Mouse (Mus musculus) layer of hippocampus, adult 2 months (tissue): ENCODE results near the gene Epha4. TPM values are rescaled to one million over a fixed set of nuclear protein-coding genes. Genes with fewer than 3 reads are reported as not detected.

ENCODE experiments used
- DNase-seq, 2 experiments: peaks; one replicate each; pipeline ENCODE4 v3.0.0; 2022; ENCODE audit warnings: low spot score in 2 of 2
- H3K27ac ChIP-seq: fragments of 200-600 bp; 2 replicates; pipeline ENCODE4 v1.8.1; 2022
- H3K4me3 ChIP-seq: fragments of 200-600 bp; 2 replicates; pipeline ENCODE4 v1.8.1; 2022; ENCODE audit warnings: mild to moderate bottlenecking
- CTCF ChIP-seq: fragments of 200-600 bp; conservative IDR thresholded peaks from 2 replicates; pipeline ENCODE4 v1.8.1; 2022; ENCODE audit warnings: antibody characterized with exemption, mild to moderate bottlenecking, moderate library complexity
- total RNA-seq, 2 experiments: library from RNA; stranded (reverse); gene quantifications; 2 replicates each; pipeline ENCODE4 v1.2.3; 2021

Epha4 gene
- total RNA-seq, 2 experiments from 2014 or later = 334 to 340 TPM

GRCm38 (mm10) chr1:77389069-77389468, 125.8 kb downstream of the Epha4 start:
- TF ChIP-seq CTCF = no peak
- H3K27ac ChIP-seq = peak overlapping the region; percentile 16; the same call in 1 of the 2 replicates
- DNase-seq = no peak
- H3K4me3 ChIP-seq = no peak overlapping the region

GRCm38 (mm10) chr1:77388556-77388955, 126.3 kb downstream of the Epha4 start:
- Histone ChIP-seq H3K4me3 (no peak overlapping the region), H3K27ac (peak overlapping the region; percentile 33; the same call in 1 of the 2 replicates)
- DNase-seq = no peak
- no peak for TF ChIP-seq CTCF

DNA sequence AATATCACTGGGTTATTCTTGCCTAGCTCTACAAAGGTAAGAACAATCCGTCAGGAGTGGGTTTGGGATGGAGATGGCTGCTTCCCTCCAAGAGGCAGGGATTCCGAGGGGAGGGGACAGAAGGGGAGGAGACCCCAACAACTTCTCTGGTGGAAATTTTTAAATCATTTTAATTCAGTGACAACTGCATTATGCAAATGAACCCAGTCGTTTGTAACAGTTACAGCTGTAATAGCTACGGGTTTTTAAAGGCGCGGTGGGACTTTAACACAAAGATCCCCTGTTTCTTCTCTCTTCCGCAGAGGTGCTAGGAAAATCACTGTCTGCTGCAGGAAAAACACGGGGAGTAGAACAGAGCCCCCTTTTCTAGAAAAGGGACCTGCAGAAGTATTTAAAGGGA, 129.3 kb downstream of the Epha4 start:
- TF ChIP-seq CTCF = no peak
- H3K27ac ChIP-seq = peak overlapping the region; percentile 18; the same call in 1 of the 2 replicates
- no peak for DNase-seq
- no peak overlapping the region for H3K4me3 ChIP-seq

DNA sequence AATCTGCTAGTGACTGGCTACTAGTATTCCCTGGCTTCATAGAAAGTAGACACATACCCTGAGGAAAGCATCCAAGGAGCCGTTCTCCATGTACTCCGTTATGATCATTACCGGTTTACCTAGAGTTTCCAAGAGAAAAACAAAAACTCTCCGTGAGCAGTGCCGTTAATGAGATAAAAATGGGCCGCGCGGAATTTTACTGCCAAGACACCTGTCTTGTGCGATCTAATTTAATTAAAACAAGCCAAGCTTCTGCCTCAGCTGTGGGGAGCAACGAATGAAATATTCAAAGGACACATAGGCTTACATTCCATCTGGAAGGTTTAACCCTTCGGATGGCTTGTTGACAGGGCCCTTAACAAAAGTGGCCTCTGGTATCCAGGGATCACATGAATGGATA, 131.4 kb downstream of the Epha4 start:
- no peak overlapping the region for H3K4me3 ChIP-seq
- no peak for DNase-seq
- H3K27ac ChIP-seq = peak overlapping the region; percentile 21; the same call in 1 of the 2 replicates
- no peak for TF ChIP-seq CTCF

- DNase-seq = no peak
- no peak for TF ChIP-seq CTCF
- Histone ChIP-seq H3K4me3 (no peak overlapping the region), H3K27ac (peak overlapping the region; percentile 24)
Observed at GRCm38 (mm10) chr1:77377550-77377980, 137.3 kb downstream of the Epha4 start.

GRCm38 (mm10) chr1:77374054-77374453, 140.8 kb downstream of the Epha4 start:
- no peak overlapping the region for H3K4me3 ChIP-seq
- no peak for DNase-seq
- H3K27ac ChIP-seq = no peak overlapping the region
- TF ChIP-seq CTCF = no peak

DNA sequence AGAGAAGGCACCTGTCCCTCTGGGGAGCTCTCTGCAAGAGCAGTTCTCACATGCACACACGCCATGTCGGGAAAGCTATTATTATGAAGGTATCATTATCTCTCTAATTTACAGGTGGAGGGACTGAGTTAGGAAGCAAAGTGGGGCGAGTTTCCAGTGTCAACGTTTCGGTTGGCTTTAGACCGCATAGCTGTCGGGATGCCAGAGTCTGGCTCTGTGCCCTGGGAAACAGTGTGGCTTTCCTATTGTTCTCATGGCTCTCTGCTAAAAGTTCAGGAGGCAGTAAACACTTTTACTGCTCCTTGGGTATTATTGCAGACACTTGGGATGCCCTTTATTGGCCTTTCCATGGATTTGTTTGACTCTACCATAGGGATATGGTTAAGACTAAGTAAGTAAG, 144.0 kb downstream of the Epha4 start:
- Histone ChIP-seq H3K4me3 (no peak overlapping the region), H3K27ac (peak overlapping the region; percentile 58)
- no peak for DNase-seq
- TF ChIP-seq CTCF = no peak

- DNase-seq = peak in 1 of 2 experiments; percentile 31
- H3K27ac ChIP-seq = peak overlapping the region; percentile 80
- no peak for TF ChIP-seq CTCF
- no peak overlapping the region for H3K4me3 ChIP-seq
Observed at GRCm38 (mm10) chr1:77369255-77369837, 145.5 kb downstream of the Epha4 start.

GRCm38 (mm10) chr1:77365850-77366249, 149.0 kb downstream of the Epha4 start:
- Histone ChIP-seq H3K27ac (no peak overlapping the region), H3K4me3 (no peak overlapping the region)
- no peak for DNase-seq
- TF ChIP-seq CTCF = no peak

- no peak for DNase-seq
- Histone ChIP-seq H3K27ac (no peak overlapping the region), H3K4me3 (no peak overlapping the region)
- no peak for TF ChIP-seq CTCF
Observed at GRCm38 (mm10) chr1:77364596-77364995, 150.3 kb downstream of the Epha4 start.

DNA sequence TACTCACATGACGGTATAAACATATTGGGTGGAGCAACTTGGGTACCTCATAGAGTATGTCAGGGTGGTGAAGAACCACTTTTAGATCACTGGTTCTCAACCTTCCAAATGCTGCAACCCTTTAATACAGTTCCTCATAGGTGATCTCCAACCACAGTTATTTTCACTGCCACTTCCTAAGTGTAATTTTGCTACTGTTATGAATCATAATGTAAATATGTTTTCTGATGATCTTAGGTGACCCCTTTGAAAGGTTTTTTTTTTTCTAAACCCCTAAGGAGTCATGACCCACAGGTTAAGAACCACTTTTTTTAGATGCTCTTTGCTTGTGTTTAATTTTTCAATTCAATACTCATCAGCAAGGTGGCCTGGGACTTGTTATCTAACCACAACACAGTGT, 151.0 kb downstream of the Epha4 start:
- H3K27ac ChIP-seq = no peak overlapping the region
- no peak for TF ChIP-seq CTCF
- H3K4me3 ChIP-seq = no peak overlapping the region
- DNase-seq = no peak

- H3K4me3 ChIP-seq = no peak overlapping the region
- peak; percentile 70 to 87 for DNase-seq
- TF ChIP-seq CTCF = no peak
Observed at GRCm38 (mm10) chr1:77346459-77346858, 168.4 kb downstream of the Epha4 start.

GRCm38 (mm10) chr1:77343792-77344191, 171.1 kb downstream of the Epha4 start:
- Histone ChIP-seq H3K4me3 (no peak overlapping the region), H3K27ac (no peak overlapping the region)
- TF ChIP-seq CTCF = no peak
- DNase-seq = no peak

More at GRCm38 (mm10) chr1:77346459-77346858, 168.4 kb downstream of the Epha4 start:
- H3K27ac ChIP-seq = peak overlapping the region; percentile 81

DNA sequence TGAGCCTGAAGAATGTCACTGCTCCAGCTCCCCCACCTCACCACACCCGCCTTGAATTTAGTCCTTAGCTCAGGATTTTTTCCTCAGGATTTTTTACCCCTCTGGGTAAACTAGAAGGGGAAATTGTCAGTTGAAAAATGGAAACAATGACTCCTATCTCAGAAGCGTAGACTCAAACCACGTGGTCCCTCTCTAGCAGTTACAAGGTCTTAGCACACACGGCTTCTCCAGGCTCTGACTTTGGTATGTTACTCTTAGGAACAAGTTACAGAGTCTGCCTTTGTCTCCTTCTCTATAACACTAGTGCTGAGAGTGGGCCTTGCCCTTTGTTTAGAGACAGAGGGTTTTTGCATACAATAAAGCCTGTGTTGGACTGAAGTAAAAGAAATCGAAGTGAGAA, 175.2 kb downstream of the Epha4 start:
- no peak for DNase-seq
- TF ChIP-seq CTCF = no peak
- no peak overlapping the region for H3K27ac ChIP-seq
- H3K4me3 ChIP-seq = no peak overlapping the region
